Mouse (Mus musculus) liver, embryonic 14.5 days (tissue): ENCODE results near the gene Hist4h4.

ENCODE experiments used
- CTCF ChIP-seq: IDR thresholded peaks from 2 replicates; pipeline ENCODE4 v1.5.1; 2016; ENCODE audit warnings: antibody characterized with exemption, low read depth, control low read depth
- EP300 ChIP-seq: IDR thresholded peaks from 2 replicates; pipeline ENCODE4 v1.6.1; 2016; ENCODE audit warnings: antibody characterized with exemption, low read depth

DNA sequence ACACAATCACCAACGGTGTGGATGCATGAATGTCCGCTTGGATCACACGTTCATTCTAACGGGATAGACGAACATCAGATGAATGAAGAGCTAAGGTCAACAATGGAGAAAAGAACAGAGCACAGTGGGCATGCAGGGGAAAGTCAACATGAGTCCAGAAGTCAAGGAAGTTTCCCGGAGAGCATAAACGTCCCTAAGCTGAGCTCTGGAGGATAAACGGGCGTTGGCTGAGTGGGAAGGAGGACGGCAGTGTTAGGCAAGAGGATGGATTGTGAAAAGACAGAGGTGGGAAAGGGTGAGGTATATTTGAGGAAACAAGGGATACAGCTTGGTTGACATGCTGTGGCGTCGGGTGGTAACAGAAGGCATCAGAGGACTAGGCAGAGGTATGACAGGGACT lies 22.1 kb downstream of the Hist4h4 start:
- TF ChIP-seq CTCF: no peak
- TF ChIP-seq EP300: no peak
